Mouse (Mus musculus) left cerebral cortex, postnatal 36 days (tissue): ENCODE data around the gene Furin. TPM values are rescaled to one million over a fixed set of nuclear protein-coding genes. Genes with fewer than 3 reads are reported as not detected.

Experiments
- DNase-seq, 2 experiments: peaks; one replicate each; pipeline ENCODE4 v3.0.0; 2021 to 2022; ENCODE audit warnings: low spot score in 2 of 2, mixed read lengths in 1 of 2
- intact Hi-C: fragments of 180-260 bp; cut with DNase I; formaldehyde crosslinking; loops from one replicate; pipeline ENCODE4 v1.15.1; 2025
- total RNA-seq, 2 experiments: library from RNA; stranded (reverse); gene quantifications; 2 replicates each; pipeline ENCODE4 v1.2.3; 2021

Furin gene
- total RNA-seq, 2 experiments from 2014 or later, result 30.7 to 38.5 TPM

GRCm38 (mm10) chr7:80352920-80353319 is 52.3 kb downstream of the Furin start:
- DNase-seq, result no peak
- intact Hi-C loops, result no loop called here

- intact Hi-C loops, result no loop called here
- DNase-seq, result no peak
Observed at GRCm38 (mm10) chr7:80350808-80351207, 54.4 kb downstream of the Furin start.

- intact Hi-C loops, result no loop called here
- DNase-seq, result no peak
Observed at GRCm38 (mm10) chr7:80347670-80348586, 57.3 kb downstream of the Furin start.

GRCm38 (mm10) chr7:80346830-80347229 is 58.4 kb downstream of the Furin start:
- no peak for DNase-seq
- intact Hi-C loops, result no loop called here

GRCm38 (mm10) chr7:80346173-80346572 is 59.1 kb downstream of the Furin start:
- intact Hi-C loops, result no loop called here

GRCm38 (mm10) chr7:80343270-80344018 is 61.8 kb downstream of the Furin start:
- intact Hi-C loops, result no loop called here
- DNase-seq, result no peak

More at GRCm38 (mm10) chr7:80346173-80346572, 59.1 kb downstream of the Furin start:
- no peak for DNase-seq

GRCm38 (mm10) chr7:80342858-80343257 is 62.4 kb downstream of the Furin start, which contains the start of gene Hddc3:
TSS of gene Hddc3 (plus strand) at chr7:80343104.
- peak; percentile 93 to 96 for DNase-seq
- intact Hi-C loops, result no loop called here

GRCm38 (mm10) chr7:80341793-80342192 is 63.4 kb downstream of the Furin start:
- no peak for DNase-seq
- intact Hi-C loops, result no loop called here

GRCm38 (mm10) chr7:80340793-80341192 is 64.4 kb downstream of the Furin start, which contains the start of gene Unc45a:
TSS of gene Unc45a (minus strand) at chr7:80341005.
- peak; percentile 59 to 62 for DNase-seq
- intact Hi-C loops, result loop anchor here (1.0 kb wide), 1 partner anchor 30 kb away; no protein-coding TSS in a partner anchor

- DNase-seq, result peak; percentile 97 to 98
- intact Hi-C loops, result loop anchor here (1.0 kb wide), 1 partner anchor 30 kb away; no protein-coding TSS in a partner anchor
Observed at GRCm38 (mm10) chr7:80339793-80340628, 65.2 kb downstream of the Furin start.

- intact Hi-C loops, result no loop called here
- DNase-seq, result peak in 1 of 2 experiments; percentile 42
Observed at GRCm38 (mm10) chr7:80339371-80339770, 65.9 kb downstream of the Furin start.

Other genes with a start within 250 kb of the Furin start
- 10 to 100 TPM; 16.9 to 19.1 TPM for gene Sema4b, start 218.6 kb downstream of the Furin start, total RNA-seq
- gene Cib1, start 172.6 kb downstream of the Furin start, total RNA-seq, result 10 to 100 TPM; 21.7 to 21.8 TPM
- 1 to 10 TPM; 6.0 to 6.6 TPM for gene Gdpgp1, start 172.6 kb downstream of the Furin start, total RNA-seq
- gene Ttll13, start 159.1 kb downstream of the Furin start, total RNA-seq, result 1 to 10 TPM; 1.7 to 1.8 TPM
- gene Ngrn, start 144.2 kb downstream of the Furin start, total RNA-seq, result 10 to 100 TPM; 44.8 to 45.9 TPM
- 10 to 100 TPM; 19.0 to 25.3 TPM for gene Vps33b, start 135.8 kb downstream of the Furin start, total RNA-seq
- 1 to 10 TPM in 1 of 2 experiments, under 1 TPM in 1; 0.95 to 1.8 TPM for gene Prc1, start 111.0 kb downstream of the Furin start, total RNA-seq
- 10 to 100 TPM; 13.1 to 17.1 TPM for gene Rccd1, start 81.0 kb downstream of the Furin start, total RNA-seq
- gene Unc45a, start 64.4 kb downstream of the Furin start, total RNA-seq, result 10 to 100 TPM; 36.4 to 39.6 TPM
- gene Hddc3, start 62.3 kb downstream of the Furin start, total RNA-seq, result 10 to 100 TPM; 52.9 to 65.7 TPM
- gene Man2a2, start 34.1 kb downstream of the Furin start, total RNA-seq, result 100 to 1,000 TPM; 128 to 158 TPM
- gene Fes, start 17.5 kb downstream of the Furin start, total RNA-seq, result 1 to 10 TPM; 6.0 to 7.1 TPM
- gene Blm, start 129.7 kb upstream of the Furin start, total RNA-seq, result 1 to 10 TPM; 5.2 to 5.9 TPM